Mouse (Mus musculus): ENCODE measurements at regions not wholly inside any gene's neighbourhood (a gene's known extent, or its start where the extent isn't known, plus 50 kb on each side); places are given as distances from the start of the nearest gene placed in this dataset.

DNA sequence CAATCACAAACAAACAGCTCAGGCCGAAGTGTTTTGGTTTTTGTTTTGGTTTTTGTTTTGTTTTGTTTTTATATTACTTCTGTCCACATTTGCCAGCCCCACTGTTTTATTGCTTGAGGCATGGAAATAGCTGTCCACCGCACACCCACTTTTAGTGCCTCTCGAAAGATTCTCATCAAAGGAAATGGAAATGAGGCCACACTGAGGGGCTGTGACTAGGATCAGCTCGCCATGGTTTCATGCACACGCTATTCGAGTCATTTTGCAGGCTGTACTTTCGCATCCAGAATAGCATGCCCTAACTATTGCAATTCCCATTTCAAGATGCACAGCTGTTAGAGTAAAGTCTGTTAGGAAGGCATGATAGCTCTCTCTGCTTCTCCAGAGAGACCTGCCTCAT lies 1543.4 kb upstream of the Tenm3 start:
- no peak for DNase-seq (ENCODE audit: inconsistent age in 2 of 2, low spot score in 1 of 2)

GRCm38 (mm10) chr8:50383697-50384096 lies 1539.9 kb upstream of the Tenm3 start:
- no peak for DNase-seq (ENCODE audit: inconsistent age in 2 of 2, low spot score in 1 of 2)

DNA sequence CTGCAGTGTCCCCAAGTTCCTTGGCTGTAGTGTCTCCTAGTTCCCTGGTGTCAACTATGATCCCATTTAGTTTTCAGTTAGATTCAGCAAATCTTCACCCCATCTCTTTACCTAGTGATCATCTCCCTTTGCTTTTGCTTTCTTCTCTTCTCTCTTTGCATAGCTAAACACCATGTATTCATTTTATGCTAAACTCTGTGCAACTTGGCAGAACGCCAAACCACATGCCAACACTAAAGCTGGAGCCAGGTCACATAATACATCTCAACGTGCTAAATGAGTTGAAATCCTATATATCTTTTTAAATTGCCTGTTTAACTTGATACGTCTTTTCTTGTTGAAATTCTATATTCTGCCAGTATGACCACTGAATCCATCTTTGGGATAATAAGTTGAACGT lies 1536.0 kb upstream of the Tenm3 start:
- DNase-seq (ENCODE audit: inconsistent age in 2 of 2, low spot score in 1 of 2) = no peak

- DNase-seq (ENCODE audit: inconsistent age in 2 of 2, low spot score in 1 of 2) = no peak
These were observed 1530.0 kb upstream of the Tenm3 start for GRCm38 (mm10) chr8:50373790-50374189.

GRCm38 (mm10) chr8:50326485-50326884 lies 1482.7 kb upstream of the Tenm3 start:
- DNase-seq (ENCODE audit: inconsistent age in 2 of 2, low spot score in 1 of 2) = no peak

- no peak for DNase-seq (ENCODE audit: inconsistent age in 2 of 2, low spot score in 1 of 2)
These were observed 1477.7 kb upstream of the Tenm3 start for GRCm38 (mm10) chr8:50321356-50321963.

GRCm38 (mm10) chr8:50316641-50317040 lies 1472.9 kb upstream of the Tenm3 start:
- no peak for DNase-seq (ENCODE audit: inconsistent age in 2 of 2, low spot score in 1 of 2)

GRCm38 (mm10) chr8:50310308-50310707 lies 1466.6 kb upstream of the Tenm3 start:
- no peak for DNase-seq (ENCODE audit: inconsistent age in 2 of 2, low spot score in 1 of 2)

- no peak for DNase-seq (ENCODE audit: inconsistent age in 2 of 2, low spot score in 1 of 2)
These were observed 1456.6 kb upstream of the Tenm3 start for GRCm38 (mm10) chr8:50300316-50300715.

- peak; percentile 5 to 88 for DNase-seq (ENCODE audit: inconsistent age in 2 of 2, low spot score in 1 of 2)
These were observed 1449.8 kb upstream of the Tenm3 start for GRCm38 (mm10) chr8:50293501-50293900.

DNA sequence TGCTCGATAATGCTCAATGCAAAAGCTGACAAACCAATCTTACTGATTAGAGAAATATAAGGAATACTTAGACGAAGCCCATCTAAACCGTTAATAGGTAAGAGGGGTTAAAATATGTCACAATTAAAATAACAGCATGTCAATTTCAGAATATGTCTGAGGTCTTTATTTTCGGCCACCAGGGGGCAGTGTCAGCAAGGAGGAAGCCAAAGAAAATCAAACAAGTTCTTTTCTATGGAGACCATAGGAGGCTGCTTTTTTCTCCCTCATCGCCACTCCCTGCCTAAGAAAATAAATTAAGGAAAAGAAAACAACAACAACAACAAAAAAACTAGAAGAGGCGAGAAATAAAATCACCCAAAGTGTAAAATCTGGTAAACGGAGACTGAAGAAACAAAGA lies 1448.4 kb upstream of the Tenm3 start:
- DNase-seq (ENCODE audit: inconsistent age in 2 of 2, low spot score in 1 of 2) = peak; percentile 16 to 73

- DNase-seq (ENCODE audit: inconsistent age in 2 of 2, low spot score in 1 of 2) = no peak
These were observed 1432.6 kb upstream of the Tenm3 start for GRCm38 (mm10) chr8:50276346-50276745.

DNA sequence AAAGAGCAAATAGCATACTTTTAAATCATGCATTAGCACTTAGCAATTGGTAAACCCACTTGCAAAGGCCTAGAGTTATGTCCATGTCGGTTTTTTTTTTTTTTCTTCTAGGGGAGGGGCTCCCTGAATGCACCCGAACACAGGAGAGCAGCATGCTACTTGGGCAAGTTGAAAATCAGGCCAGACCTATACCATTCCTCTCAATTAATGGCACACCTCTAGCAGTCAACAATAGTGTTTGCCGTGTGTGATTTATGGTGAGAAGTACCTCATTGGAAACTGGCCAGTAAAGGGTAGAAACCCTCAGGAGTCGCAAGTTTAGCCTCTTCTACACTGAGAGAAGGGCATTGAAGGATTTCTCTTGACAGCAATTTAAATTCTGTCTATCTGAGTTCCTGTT lies 1421.0 kb upstream of the Tenm3 start:
- DNase-seq (ENCODE audit: inconsistent age in 2 of 2, low spot score in 1 of 2) = no peak
